Mouse (Mus musculus) myocyte (in vitro differentiated cells): ENCODE results near the gene Ssna1. TPM values are rescaled to one million over a fixed set of nuclear protein-coding genes. Genes with fewer than 3 reads are reported as not detected.

ENCODE experiments used
- H3K27me3 ChIP-seq: one replicate; pipeline ENCODE4 v1.6.1; 2011; ENCODE audit not compliant: control insufficient read depth, insufficient read depth, insufficient read length
- H3K36me3 ChIP-seq: one replicate; pipeline ENCODE4 v1.6.1; 2011; ENCODE audit not compliant: control insufficient read depth, insufficient read depth
- H3K4me2 ChIP-seq: one replicate; pipeline ENCODE4 v1.6.1; 2011; ENCODE audit warnings: low read depth, control low read depth
- H3K4me3 ChIP-seq: one replicate; pipeline ENCODE4 v1.5.1; 2011; ENCODE audit warnings: mild to moderate bottlenecking, control low read depth, moderate library complexity
- H3K79me2 ChIP-seq: one replicate; pipeline ENCODE4 v1.6.1; 2011; ENCODE audit not compliant: control insufficient read depth, insufficient read depth
- H3ac ChIP-seq: one replicate; pipeline ENCODE4 v1.6.1; 2011; ENCODE audit not compliant: control insufficient read depth, insufficient read length
- CEBPB ChIP-seq: IDR thresholded peaks from 2 replicates; pipeline ENCODE4 v1.6.1; 2011; ENCODE audit warnings: mild to moderate bottlenecking, moderate library complexity; ENCODE audit not compliant: poor library complexity, insufficient read depth, severe bottlenecking
- E2F4 ChIP-seq: IDR thresholded peaks from one replicate; pipeline ENCODE4 v1.6.1; 2011; ENCODE audit warnings: mild to moderate bottlenecking, control low read depth, moderate library complexity; ENCODE audit not compliant: insufficient read depth
- MAX ChIP-seq: IDR thresholded peaks from one replicate; pipeline ENCODE4 v1.6.1; 2011; ENCODE audit warnings: low read depth, mild to moderate bottlenecking, control low read depth
- MYOD1 ChIP-seq, 3 experiments: IDR thresholded peaks; one replicate each; pipeline ENCODE4 v1.6.1; 2011; ENCODE audit warnings: control low read depth in 2 of 3, low read depth in 2 of 3, mild to moderate bottlenecking in 2 of 3, moderate library complexity in 1 of 3; ENCODE audit not compliant: insufficient read length in 2 of 3, control insufficient read depth in 1 of 3
- MYOG ChIP-seq, 3 experiments: IDR thresholded peaks; one replicate each; pipeline ENCODE4 v1.6.1; 2011; ENCODE audit warnings: control low read depth in 2 of 3, low read depth in 2 of 3, mild to moderate bottlenecking in 2 of 3; ENCODE audit not compliant: insufficient read length in 2 of 3, control insufficient read depth in 1 of 3, insufficient read depth in 1 of 3
- POLR2A ChIP-seq: IDR thresholded peaks from one replicate; pipeline ENCODE4 v1.6.1; 2011; ENCODE audit warnings: low read depth, mild to moderate bottlenecking, control low read depth, moderate library complexity; ENCODE audit not compliant: insufficient read length
- POLR2AphosphoS2 ChIP-seq: IDR thresholded peaks from one replicate; pipeline ENCODE4 v1.6.1; 2011; ENCODE audit warnings: low read depth, control low read depth; ENCODE audit not compliant: insufficient read length
- REST ChIP-seq: IDR thresholded peaks from one replicate; pipeline ENCODE4 v1.6.1; 2011; ENCODE audit warnings: mild to moderate bottlenecking, control low read depth, moderate library complexity; ENCODE audit not compliant: insufficient read depth, insufficient read length
- SRF ChIP-seq: IDR thresholded peaks from one replicate; pipeline ENCODE4 v1.6.1; 2011; ENCODE audit warnings: low read depth; ENCODE audit not compliant: control insufficient read depth, insufficient read length
- TCF12 ChIP-seq: IDR thresholded peaks from one replicate; pipeline ENCODE4 v1.6.1; 2011; ENCODE audit warnings: mild to moderate bottlenecking, control low read depth; ENCODE audit not compliant: poor library complexity, insufficient read depth, severe bottlenecking
- TCF3 ChIP-seq: IDR thresholded peaks from one replicate; pipeline ENCODE4 v1.6.1; 2011; ENCODE audit warnings: low read depth, control low read depth; ENCODE audit not compliant: insufficient read length
- USF1 ChIP-seq: IDR thresholded peaks from one replicate; pipeline ENCODE4 v1.6.1; 2011; ENCODE audit warnings: low read depth, mild to moderate bottlenecking, control low read depth, moderate library complexity
- polyA plus RNA-seq: library from polyadenylated mRNA; unstranded; fragments of >200 nt; fragmentation: generic; extraction: Trizol; gene quantifications from one replicate; pipeline ENCODE4 v1.2.1, GENCODE M21; 2012; ENCODE audit warnings: missing spikeins

The Ssna1 gene
- 106 TPM for polyA plus RNA-seq

DNA sequence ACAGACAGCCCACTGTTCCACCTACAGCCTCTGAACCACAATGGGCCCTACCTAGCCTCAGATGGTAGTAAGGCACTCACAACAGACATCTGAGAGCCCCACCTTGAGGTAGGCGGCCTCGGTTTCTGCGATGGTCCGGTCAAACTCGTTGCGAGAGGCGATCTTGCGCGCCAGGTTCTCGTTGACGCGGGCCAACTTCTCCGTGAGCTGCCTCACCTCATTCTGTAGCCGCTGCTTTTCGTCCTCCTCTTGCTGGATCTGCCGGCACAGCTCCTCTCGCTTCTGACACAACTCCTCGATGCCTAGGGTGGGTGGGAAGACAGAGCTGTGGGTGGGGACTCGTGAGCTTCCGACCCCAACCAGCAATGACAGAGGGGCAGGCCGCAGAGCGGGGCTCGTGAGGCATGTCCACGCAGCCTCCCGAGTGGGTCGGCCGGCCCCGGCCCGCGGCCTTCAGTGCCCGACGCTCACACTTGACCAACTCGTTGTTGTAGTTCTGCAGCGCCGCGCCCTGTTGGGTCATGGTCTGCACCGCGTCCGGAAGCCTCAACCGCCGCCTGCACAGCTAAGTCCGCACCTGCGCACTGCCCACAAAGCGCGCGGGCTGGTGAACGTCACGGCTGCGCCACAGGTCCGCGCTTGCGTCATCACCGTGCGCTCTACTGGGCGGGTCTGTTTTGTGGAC lies at the start of gene Ssna1, which contains the start of gene Anapc2:
Ssna1 (minus strand) TSS at position 612 of the 685 bp plus-strand sequence.
Anapc2 (plus strand) TSS at position 652 of the 685 bp plus-strand sequence.
- H3K4me2 ChIP-seq, result peak within 1 kb of the TSS; percentile 93
- no peak for TF ChIP-seq TCF12
- TF ChIP-seq TCF3, result no peak
- TF ChIP-seq SRF, result peak; percentile 94
- peak; percentile 95 for TF ChIP-seq POLR2A
- TF ChIP-seq USF1, result no peak
- peak in 2 of 3 experiments; percentile 74 to 81 for TF ChIP-seq MYOG (IDR thresholded peaks at IDR 0.05; ENCODE audit: control insufficient read depth in 1 of 3, insufficient read depth in 1 of 3, insufficient read length in 2 of 3, low read depth in 2 of 3)
- TF ChIP-seq CEBPB, result 0 out of 2 replicates have a peak, but pooled peaks have one; percentile 18
- peak; percentile 8 for TF ChIP-seq E2F4
- peak; percentile 98 for TF ChIP-seq POLR2AphosphoS2
- TF ChIP-seq MYOD1 (IDR thresholded peaks at IDR 0.05; ENCODE audit: control insufficient read depth in 1 of 3, insufficient read length in 2 of 3, low read depth in 2 of 3), result peak in 2 of 3 experiments; percentile 65 to 82
- H3ac ChIP-seq, result peak within 1 kb of the TSS; percentile 52
- H3K27me3 ChIP-seq, result no peaks in the 10 kb centered on the region
- peaks cover 10% of the 10 kb centered on the region for H3K36me3 ChIP-seq
- H3K79me2 ChIP-seq, result peaks cover 45% of the 10 kb centered on the region
- peak within 1 kb of the TSS; percentile 90 for H3K4me3 ChIP-seq

- Histone ChIP-seq H3K36me3 (no peaks in the 10 kb centered on the region), H3K4me2 (no peak overlapping the region), H3K4me3 (no peak overlapping the region), H3K27me3 (peaks cover 54% of the 10 kb centered on the region), H3K79me2 (no peaks in the 10 kb centered on the region), H3ac (no peak overlapping the region)
- no peak for TF ChIP-seq CEBPB
- TF ChIP-seq POLR2A, result no peak
- no peak for TF ChIP-seq MYOG (IDR thresholded peaks at IDR 0.05; ENCODE audit: control insufficient read depth in 1 of 3, insufficient read depth in 1 of 3, insufficient read length in 2 of 3, low read depth in 2 of 3)
- no peak for TF ChIP-seq POLR2AphosphoS2
- no peak for TF ChIP-seq TCF3
- no peak for TF ChIP-seq TCF12
- no peak for TF ChIP-seq MYOD1 (IDR thresholded peaks at IDR 0.05; ENCODE audit: control insufficient read depth in 1 of 3, insufficient read length in 2 of 3, low read depth in 2 of 3)
- no peak for TF ChIP-seq E2F4
These were observed 47.8 kb upstream of the Ssna1 start for GRCm38 (mm10) chr2:25320084-25320483.

- no peak within 1 kb of the TSS for H3K4me3 ChIP-seq
- TF ChIP-seq REST (peak; percentile 88), MYOG (IDR thresholded peaks at IDR 0.05; ENCODE audit: control insufficient read depth in 1 of 3, insufficient read depth in 1 of 3, insufficient read length in 2 of 3, low read depth in 2 of 3) (peak in 2 of 3 experiments; percentile 75 to 77), MAX (no peak), CEBPB (no peak), MYOD1 (IDR thresholded peaks at IDR 0.05; ENCODE audit: control insufficient read depth in 1 of 3, insufficient read length in 2 of 3, low read depth in 2 of 3) (peak in 2 of 3 experiments; percentile 53 to 65)
- no peak within 1 kb of the TSS for H3ac ChIP-seq
- H3K79me2 ChIP-seq, result no peaks in the 10 kb centered on the region
- H3K4me2 ChIP-seq, result no peak within 1 kb of the TSS
- peaks cover 45% of the 10 kb centered on the region for H3K27me3 ChIP-seq
- no peaks in the 10 kb centered on the region for H3K36me3 ChIP-seq
These were observed 46.9 kb upstream of the Ssna1 start, which contains the start of gene Grin1 for GRCm38 (mm10) chr2:25318971-25319773. Gene Grin1 (minus strand): TSS chr2:25319187.

- H3K4me3 ChIP-seq, result no peak overlapping the region
- no peak for TF ChIP-seq POLR2AphosphoS2
- no peak for TF ChIP-seq REST
- TF ChIP-seq USF1, result no peak
- TF ChIP-seq MYOD1 (IDR thresholded peaks at IDR 0.05; ENCODE audit: control insufficient read depth in 1 of 3, insufficient read length in 2 of 3, low read depth in 2 of 3), result no peak
- TF ChIP-seq TCF3, result no peak
- no peak for TF ChIP-seq E2F4
- no peak for TF ChIP-seq TCF12
- TF ChIP-seq MYOG (IDR thresholded peaks at IDR 0.05; ENCODE audit: control insufficient read depth in 1 of 3, insufficient read depth in 1 of 3, insufficient read length in 2 of 3, low read depth in 2 of 3), result no peak
- H3ac ChIP-seq, result no peak overlapping the region
- H3K36me3 ChIP-seq, result no peaks in the 10 kb centered on the region
- no peak overlapping the region for H3K4me2 ChIP-seq
- no peaks in the 10 kb centered on the region for H3K79me2 ChIP-seq
- peaks cover 43% of the 10 kb centered on the region for H3K27me3 ChIP-seq
These were observed 46.1 kb upstream of the Ssna1 start for GRCm38 (mm10) chr2:25318119-25318966.
